Mouse (Mus musculus): ENCODE measurements around the gene Smoc2.

Gene Smoc2

GRCm38 (mm10) chr17:14414511-14414910 is 135.2 kb downstream of the Smoc2 start:
- DNase-seq (ENCODE audit: low read depth) = no peak

- no peak for DNase-seq (ENCODE audit: low read depth)
Observed at GRCm38 (mm10) chr17:14420460-14421046, 141.2 kb downstream of the Smoc2 start.

- no peak for DNase-seq (ENCODE audit: low read depth)
Observed at GRCm38 (mm10) chr17:14426481-14426880, 147.2 kb downstream of the Smoc2 start.

GRCm38 (mm10) chr17:14434717-14435116 is 155.4 kb downstream of the Smoc2 start:
- DNase-seq (ENCODE audit: low read depth) = no peak

- DNase-seq (ENCODE audit: low read depth) = no peak
Observed at GRCm38 (mm10) chr17:14445611-14446010, 166.3 kb downstream of the Smoc2 start.

GRCm38 (mm10) chr17:14447275-14447674 is 168.0 kb downstream of the Smoc2 start:
- no peak for DNase-seq (ENCODE audit: low read depth)

Data from c-Kit-positive CD71-positive TER-119-negative erythroid progenitor cells, embryonic 14.5 days (primary cell).